Mouse (Mus musculus): ENCODE measurements around the gene Prkn.

DNA sequence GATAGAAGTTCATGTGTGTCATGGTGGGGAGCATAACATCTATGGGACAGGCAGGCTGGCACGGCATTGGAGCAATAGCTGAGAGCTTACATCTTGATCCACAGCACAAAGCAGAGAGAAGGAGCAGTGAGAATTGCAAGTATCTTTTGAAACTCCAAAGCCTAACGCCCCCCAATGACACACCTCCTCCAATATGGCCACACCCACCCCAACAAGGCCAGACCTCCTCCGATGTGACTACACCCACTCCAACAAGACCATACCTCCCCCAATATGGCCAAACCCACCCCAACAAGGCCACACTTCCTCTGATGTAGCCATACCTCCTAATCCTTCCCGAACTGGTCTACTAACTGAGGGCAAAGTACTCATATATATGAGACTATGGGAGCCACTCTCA lies 1004.3 kb downstream of the Prkn start:
- TF ChIP-seq CTCF (IDR thresholded peaks at IDR 0.05; ENCODE audit: borderline replicate concordance, extremely low read depth, insufficient read depth, insufficient read length) (no peak), POLR2A (IDR thresholded peaks at IDR 0.05; ENCODE audit: borderline replicate concordance, extremely low read depth, insufficient read depth, insufficient read length, poor library complexity, severe bottlenecking) (no peak)
